Mouse (Mus musculus): ENCODE measurements around the gene Khdrbs1.

DNA sequence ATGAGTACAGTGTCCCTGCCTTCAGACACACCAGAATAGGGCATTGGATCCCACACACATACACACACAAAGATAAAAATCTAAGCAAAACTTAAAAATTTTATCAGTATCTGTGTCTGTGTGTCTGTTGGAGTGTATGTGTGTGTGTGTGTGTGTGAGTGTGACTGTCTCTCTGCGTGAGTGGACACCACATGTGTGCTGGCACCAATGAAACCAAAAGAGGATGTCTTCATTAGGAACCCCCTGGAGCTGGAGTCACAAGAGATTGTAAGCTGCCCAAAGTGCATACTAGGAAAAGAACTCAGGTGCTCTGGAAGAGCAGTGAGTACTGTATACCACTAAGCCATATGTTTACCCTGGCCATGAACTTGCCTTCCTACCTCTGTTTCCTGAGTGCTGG lies 4.0 kb upstream of the Khdrbs1 start:
- TF ChIP-seq MAFK (IDR thresholded peaks at IDR 0.05; ENCODE audit: insufficient read depth, low read depth, low read length): no peak
- TF ChIP-seq ZNF384 (IDR thresholded peaks at IDR 0.05; ENCODE audit: low read depth, low read length): no peak
- no peak for TF ChIP-seq CHD2 (IDR thresholded peaks at IDR 0.05; ENCODE audit: low read depth, low read length)
